Mouse (Mus musculus): ENCODE measurements around the gene Rgs17. TPM values are rescaled to one million over a fixed set of nuclear protein-coding genes. Genes with fewer than 3 reads are reported as not detected.

The Rgs17 gene
- polyA plus RNA-seq, 1 experiment = 9.4 TPM

GRCm38 (mm10) chr10:5921031-5921551, 1.1 kb downstream of the Rgs17 start:
- Histone ChIP-seq H3K36me3 (ENCODE audit: control insufficient read depth, insufficient read depth, low read length, poor library complexity, severe bottlenecking) (no peaks in the 10 kb centered on the region), H3K27me3 (ENCODE audit: control insufficient read depth, insufficient read depth, low read length, poor library complexity, severe bottlenecking) (peaks cover 2% of the 10 kb centered on the region), H3K27ac (ENCODE audit: insufficient read depth, low read length) (no peak overlapping the region), H3K4me3 (ENCODE audit: low read depth, low read length) (peak overlapping the region; percentile 85), H3K9me3 (replicated peaks; ENCODE audit: control insufficient read depth, insufficient read depth, low read length, poor library complexity, severe bottlenecking) (no peaks in the 10 kb centered on the region), H3K4me1 (ENCODE audit: control insufficient read depth, insufficient read depth, low read length) (no peaks in the 10 kb centered on the region), H3K9ac (ENCODE audit: low read depth, poor library complexity, severe bottlenecking) (no peak overlapping the region)
- TF ChIP-seq CTCF (IDR thresholded peaks at IDR 0.05; ENCODE audit: low read depth, low read length) = no peak
- no peak for TF ChIP-seq POLR2A (IDR thresholded peaks at IDR 0.05; ENCODE audit: insufficient read depth, low read length)
- TF ChIP-seq EP300 (IDR thresholded peaks at IDR 0.05; ENCODE audit: insufficient read depth, low read depth, low read length) = no peak

- Histone ChIP-seq H3K4me3 (ENCODE audit: low read depth, low read length) (no peak overlapping the region), H3K36me3 (ENCODE audit: control insufficient read depth, insufficient read depth, low read length, poor library complexity, severe bottlenecking) (no peaks in the 10 kb centered on the region), H3K4me1 (ENCODE audit: control insufficient read depth, insufficient read depth, low read length) (no peaks in the 10 kb centered on the region), H3K27me3 (ENCODE audit: control insufficient read depth, insufficient read depth, low read length, poor library complexity, severe bottlenecking) (no peaks in the 10 kb centered on the region), H3K9ac (ENCODE audit: low read depth, poor library complexity, severe bottlenecking) (no peak overlapping the region), H3K9me3 (replicated peaks; ENCODE audit: control insufficient read depth, insufficient read depth, low read length, poor library complexity, severe bottlenecking) (no peaks in the 10 kb centered on the region), H3K27ac (ENCODE audit: insufficient read depth, low read length) (no peak overlapping the region)
- TF ChIP-seq CTCF (IDR thresholded peaks at IDR 0.05; ENCODE audit: low read depth, low read length) = no peak
- no peak for TF ChIP-seq POLR2A (IDR thresholded peaks at IDR 0.05; ENCODE audit: insufficient read depth, low read length)
- TF ChIP-seq EP300 (IDR thresholded peaks at IDR 0.05; ENCODE audit: insufficient read depth, low read depth, low read length) = no peak
Observed at GRCm38 (mm10) chr10:5904399-5904798, 17.8 kb downstream of the Rgs17 start.

GRCm38 (mm10) chr10:5901777-5902176, 20.4 kb downstream of the Rgs17 start:
- H3K36me3 ChIP-seq (ENCODE audit: control insufficient read depth, insufficient read depth, low read length, poor library complexity, severe bottlenecking) = no peaks in the 10 kb centered on the region
- no peak overlapping the region for H3K27ac ChIP-seq (ENCODE audit: insufficient read depth, low read length)
- H3K4me1 ChIP-seq (ENCODE audit: control insufficient read depth, insufficient read depth, low read length) = no peaks in the 10 kb centered on the region
- H3K27me3 ChIP-seq (ENCODE audit: control insufficient read depth, insufficient read depth, low read length, poor library complexity, severe bottlenecking) = no peaks in the 10 kb centered on the region
- no peak overlapping the region for H3K4me3 ChIP-seq (ENCODE audit: low read depth, low read length)
- TF ChIP-seq EP300 (IDR thresholded peaks at IDR 0.05; ENCODE audit: insufficient read depth, low read depth, low read length) = no peak
- no peak for TF ChIP-seq POLR2A (IDR thresholded peaks at IDR 0.05; ENCODE audit: insufficient read depth, low read length)
- H3K9me3 ChIP-seq (replicated peaks; ENCODE audit: control insufficient read depth, insufficient read depth, low read length, poor library complexity, severe bottlenecking) = no peaks in the 10 kb centered on the region
- H3K9ac ChIP-seq (ENCODE audit: low read depth, poor library complexity, severe bottlenecking) = no peak overlapping the region

- Histone ChIP-seq H3K9ac (ENCODE audit: low read depth, poor library complexity, severe bottlenecking) (no peak overlapping the region), H3K27me3 (ENCODE audit: control insufficient read depth, insufficient read depth, low read length, poor library complexity, severe bottlenecking) (no peaks in the 10 kb centered on the region), H3K36me3 (ENCODE audit: control insufficient read depth, insufficient read depth, low read length, poor library complexity, severe bottlenecking) (no peaks in the 10 kb centered on the region), H3K4me1 (ENCODE audit: control insufficient read depth, insufficient read depth, low read length) (no peaks in the 10 kb centered on the region), H3K9me3 (replicated peaks; ENCODE audit: control insufficient read depth, insufficient read depth, low read length, poor library complexity, severe bottlenecking) (no peaks in the 10 kb centered on the region), H3K27ac (ENCODE audit: insufficient read depth, low read length) (no peak overlapping the region), H3K4me3 (ENCODE audit: low read depth, low read length) (no peak overlapping the region)
- TF ChIP-seq EP300 (IDR thresholded peaks at IDR 0.05; ENCODE audit: insufficient read depth, low read depth, low read length) (no peak), POLR2A (IDR thresholded peaks at IDR 0.05; ENCODE audit: insufficient read depth, low read length) (no peak)
Observed at GRCm38 (mm10) chr10:5900731-5901130, 21.5 kb downstream of the Rgs17 start.

- no peaks in the 10 kb centered on the region for H3K9me3 ChIP-seq (replicated peaks; ENCODE audit: control insufficient read depth, insufficient read depth, low read length, poor library complexity, severe bottlenecking)
- no peak for TF ChIP-seq POLR2A (IDR thresholded peaks at IDR 0.05; ENCODE audit: insufficient read depth, low read length)
- TF ChIP-seq EP300 (IDR thresholded peaks at IDR 0.05; ENCODE audit: insufficient read depth, low read depth, low read length) = no peak
- no peak for TF ChIP-seq CTCF (IDR thresholded peaks at IDR 0.05; ENCODE audit: low read depth, low read length)
Observed at GRCm38 (mm10) chr10:5877106-5877505, 45.1 kb downstream of the Rgs17 start.

GRCm38 (mm10) chr10:5871081-5871480, 51.1 kb downstream of the Rgs17 start:
- TF ChIP-seq CTCF (IDR thresholded peaks at IDR 0.05; ENCODE audit: low read depth, low read length) (no peak), EP300 (IDR thresholded peaks at IDR 0.05; ENCODE audit: insufficient read depth, low read depth, low read length) (no peak), POLR2A (IDR thresholded peaks at IDR 0.05; ENCODE audit: insufficient read depth, low read length) (no peak)
- H3K4me3 ChIP-seq (ENCODE audit: low read depth, low read length) = no peak overlapping the region
- H3K27ac ChIP-seq (ENCODE audit: insufficient read depth, low read length) = no peak overlapping the region
- H3K9me3 ChIP-seq (replicated peaks; ENCODE audit: control insufficient read depth, insufficient read depth, low read length, poor library complexity, severe bottlenecking) = no peaks in the 10 kb centered on the region
- no peaks in the 10 kb centered on the region for H3K36me3 ChIP-seq (ENCODE audit: control insufficient read depth, insufficient read depth, low read length, poor library complexity, severe bottlenecking)
- H3K27me3 ChIP-seq (ENCODE audit: control insufficient read depth, insufficient read depth, low read length, poor library complexity, severe bottlenecking) = no peaks in the 10 kb centered on the region
- no peak overlapping the region for H3K9ac ChIP-seq (ENCODE audit: low read depth, poor library complexity, severe bottlenecking)
- H3K4me1 ChIP-seq (ENCODE audit: control insufficient read depth, insufficient read depth, low read length) = no peaks in the 10 kb centered on the region

More at GRCm38 (mm10) chr10:5877106-5877505, 45.1 kb downstream of the Rgs17 start:
- no peaks in the 10 kb centered on the region for H3K4me1 ChIP-seq (ENCODE audit: control insufficient read depth, insufficient read depth, low read length)
- H3K27me3 ChIP-seq (ENCODE audit: control insufficient read depth, insufficient read depth, low read length, poor library complexity, severe bottlenecking) = no peaks in the 10 kb centered on the region
- no peak overlapping the region for H3K4me3 ChIP-seq (ENCODE audit: low read depth, low read length)
- H3K9ac ChIP-seq (ENCODE audit: low read depth, poor library complexity, severe bottlenecking) = no peak overlapping the region
- H3K36me3 ChIP-seq (ENCODE audit: control insufficient read depth, insufficient read depth, low read length, poor library complexity, severe bottlenecking) = no peaks in the 10 kb centered on the region
- no peak overlapping the region for H3K27ac ChIP-seq (ENCODE audit: insufficient read depth, low read length)

Measured in ES-Bruce4 (cell line).